Mouse (Mus musculus): ENCODE data around the gene Ifnk.

DNA sequence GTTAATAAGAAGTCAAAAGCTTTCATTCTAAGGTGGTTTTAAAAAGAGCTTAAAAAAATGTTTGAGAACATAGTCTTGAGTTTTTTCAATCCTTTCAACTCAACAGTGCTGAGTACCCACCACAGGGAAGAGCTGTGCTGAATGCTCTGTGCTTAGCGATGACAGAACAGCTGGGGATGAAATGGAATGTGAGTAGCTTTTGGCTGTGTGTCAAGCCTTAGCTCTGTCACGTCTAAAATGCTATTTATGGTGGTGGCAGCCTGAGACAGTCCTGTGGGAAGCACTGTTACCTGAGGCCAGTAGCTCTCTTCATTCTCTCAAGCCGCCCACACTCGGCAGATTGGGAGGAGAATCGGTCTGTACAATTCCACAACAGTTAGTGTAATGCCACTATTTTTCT, 37.9 kb downstream of the Ifnk start:
- no peak for TF ChIP-seq GATA1 (IDR thresholded peaks at IDR 0.05; ENCODE audit: low read length)
- no peak for TF ChIP-seq TAL1 (IDR thresholded peaks at IDR 0.05; ENCODE audit: low read length)
